Mouse (Mus musculus): ENCODE data around the gene Fam20a. TPM values are rescaled to one million over a fixed set of nuclear protein-coding genes. Genes with fewer than 3 reads are reported as not detected.

The Fam20a gene
- 1 to 10 TPM; 1.6 to 2.5 TPM for total RNA-seq (2021)
- long read RNA-seq, experiment 1, partial matches to known transcripts, result 0 of 1 reads
- long read RNA-seq, experiment 1, other reads (novel, unspliced or antisense), result 0 of 1 reads
- long read RNA-seq, experiment 2, result 0 reads

DNA sequence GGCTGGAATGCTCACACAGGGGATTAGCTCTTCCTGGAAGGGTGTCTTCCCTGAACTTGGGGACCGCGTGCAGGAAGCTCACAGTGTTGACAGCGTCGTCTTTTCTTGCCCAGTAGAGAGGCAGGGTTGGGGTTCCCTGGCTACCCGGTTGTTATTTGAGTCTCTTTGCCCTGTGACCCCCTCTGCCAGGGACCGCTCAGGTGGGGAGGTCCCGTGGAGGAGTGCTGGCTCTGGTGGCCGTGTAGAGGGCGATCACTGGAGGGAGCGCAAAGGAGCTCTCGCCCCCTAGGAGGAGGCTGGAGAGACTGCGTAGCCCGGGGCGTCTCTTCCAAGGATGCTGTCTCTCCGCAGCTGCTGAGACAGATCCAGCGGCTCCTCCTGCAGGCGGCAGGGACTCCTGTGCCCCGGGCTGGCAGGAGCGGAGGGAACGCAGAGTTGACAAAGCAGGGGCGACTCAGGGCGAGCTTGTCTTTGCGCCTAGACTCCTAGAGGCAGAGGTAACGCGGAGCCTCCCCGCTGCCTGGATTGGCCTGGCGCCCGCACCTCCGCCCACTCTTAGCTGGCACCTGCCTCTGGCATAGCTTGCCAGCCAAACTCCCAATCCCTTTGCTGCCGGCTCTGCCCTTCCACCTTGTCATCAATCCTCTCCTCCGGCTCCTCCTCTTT, at the start of gene Fam20a:
Fam20a (minus strand) TSS at position 499 of the 666 bp plus-strand sequence.
- intact Hi-C loops (cut with DNase I), result loop anchor here (5.0 kb wide), 1 partner anchor 50 kb away; no protein-coding TSS in a partner anchor
- peak; percentile 38 to 57 for DNase-seq

DNA sequence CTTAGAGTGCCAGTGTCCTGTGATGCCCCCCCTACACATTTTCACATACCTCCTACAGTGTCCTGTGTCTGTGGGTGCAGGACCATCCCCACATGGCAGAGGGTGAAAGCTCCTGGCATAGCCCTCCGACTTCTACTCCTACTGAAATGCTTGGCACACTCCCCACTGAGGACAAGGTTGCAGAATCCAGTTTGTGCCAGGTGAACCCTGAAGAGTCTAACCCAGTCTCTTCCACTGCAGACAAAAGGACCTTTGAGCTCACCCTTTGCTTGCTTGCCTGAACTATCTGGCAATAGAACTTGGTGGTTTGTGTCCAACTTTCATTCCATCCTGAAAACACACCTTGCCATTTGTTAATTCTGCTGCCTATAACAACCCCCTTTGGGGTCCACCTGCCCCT, 49.3 kb upstream of the Fam20a start:
- intact Hi-C loops (cut with DNase I), result no loop called here
- DNase-seq, result no peak

DNA sequence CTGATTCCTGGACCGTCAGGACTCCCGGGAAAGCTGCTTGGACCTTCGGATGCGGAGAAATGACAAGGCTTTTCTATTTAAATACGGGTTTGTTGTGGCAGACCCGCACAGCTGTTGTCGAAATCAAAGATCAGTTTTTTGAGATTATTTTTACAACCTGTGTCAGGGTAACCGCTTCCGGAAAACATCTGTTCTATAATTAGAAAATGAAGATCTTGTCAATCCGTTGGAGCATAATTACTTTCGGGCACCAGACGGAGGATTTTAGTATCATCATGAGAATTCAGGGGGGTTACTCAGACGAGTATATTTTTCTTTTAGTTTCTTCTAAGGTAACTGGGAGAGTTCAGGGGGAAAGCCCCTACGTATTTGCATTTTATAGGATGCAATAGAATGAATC, 48.1 kb upstream of the Fam20a start:
- no peak for DNase-seq
- intact Hi-C loops (cut with DNase I), result no loop called here

DNA sequence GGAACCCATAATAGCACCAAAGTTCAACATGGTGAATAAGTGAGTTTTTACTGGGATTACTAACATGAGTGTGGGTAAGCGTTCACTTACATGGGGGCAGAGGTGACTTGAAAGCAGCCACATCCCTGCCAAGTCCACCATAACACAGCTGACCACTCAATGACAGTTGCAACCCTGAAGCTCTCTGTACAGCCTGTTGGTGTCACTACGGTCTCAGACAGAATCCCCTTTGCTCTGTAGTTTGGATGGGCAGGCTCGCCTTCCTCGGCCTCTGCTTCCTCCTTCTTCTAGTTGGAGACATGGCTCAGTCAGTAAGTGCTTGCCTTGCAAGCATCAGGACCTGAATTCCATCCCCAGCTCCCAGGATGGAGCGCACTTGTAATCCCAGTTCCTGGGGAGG, 47.0 kb upstream of the Fam20a start:
- DNase-seq, result no peak
- intact Hi-C loops (cut with DNase I), result no loop called here

DNA sequence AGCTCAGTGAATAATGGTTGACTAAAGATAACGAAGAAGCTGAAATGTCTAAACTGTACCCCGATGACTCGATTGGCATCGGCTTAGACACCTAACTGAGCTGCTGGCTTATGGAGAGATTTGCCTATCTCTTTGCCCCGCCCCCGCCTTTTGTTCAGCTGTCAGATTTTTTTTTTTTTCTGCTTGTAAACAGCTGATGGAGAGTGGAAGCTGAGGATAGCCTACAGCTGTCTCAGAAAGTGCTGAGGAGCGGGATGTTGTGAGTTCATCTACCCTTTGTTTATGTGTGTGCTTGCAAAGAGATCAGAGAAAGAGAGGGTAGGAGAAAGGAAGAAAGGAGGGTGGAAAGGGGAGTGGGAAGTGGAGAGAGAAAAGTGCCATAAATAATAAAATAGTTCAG, 38.0 kb upstream of the Fam20a start:
- intact Hi-C loops (cut with DNase I), result no loop called here
- no peak for DNase-seq

DNA sequence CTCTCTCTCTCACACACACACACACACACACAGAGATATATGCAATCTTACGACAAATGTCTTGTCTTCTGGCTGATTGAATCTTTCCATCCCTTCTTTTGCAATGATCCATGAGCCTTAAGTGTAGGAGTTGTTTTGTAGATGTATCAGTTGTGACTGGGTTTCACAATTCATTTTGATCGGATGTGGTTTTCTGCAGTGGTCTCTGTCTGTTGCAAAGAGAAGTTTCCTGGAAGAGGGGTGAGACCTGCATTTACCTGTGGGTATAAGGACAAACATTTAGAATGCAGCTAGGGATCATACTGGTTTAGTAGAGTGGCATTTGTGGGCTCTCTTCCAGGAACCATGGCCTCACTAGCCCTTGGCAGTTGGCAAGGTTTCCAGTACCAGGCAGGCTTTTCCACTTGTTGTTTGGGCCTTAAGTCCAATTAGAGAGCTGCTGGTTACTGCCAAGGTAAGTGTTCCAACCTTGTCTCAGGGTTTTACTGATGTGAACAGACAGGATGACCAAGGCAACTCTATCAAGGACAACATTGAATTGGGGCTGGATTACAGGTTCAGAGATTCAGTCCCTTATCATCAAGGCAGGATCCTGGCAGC, 36.6 kb upstream of the Fam20a start:
- no peak for DNase-seq

DNA sequence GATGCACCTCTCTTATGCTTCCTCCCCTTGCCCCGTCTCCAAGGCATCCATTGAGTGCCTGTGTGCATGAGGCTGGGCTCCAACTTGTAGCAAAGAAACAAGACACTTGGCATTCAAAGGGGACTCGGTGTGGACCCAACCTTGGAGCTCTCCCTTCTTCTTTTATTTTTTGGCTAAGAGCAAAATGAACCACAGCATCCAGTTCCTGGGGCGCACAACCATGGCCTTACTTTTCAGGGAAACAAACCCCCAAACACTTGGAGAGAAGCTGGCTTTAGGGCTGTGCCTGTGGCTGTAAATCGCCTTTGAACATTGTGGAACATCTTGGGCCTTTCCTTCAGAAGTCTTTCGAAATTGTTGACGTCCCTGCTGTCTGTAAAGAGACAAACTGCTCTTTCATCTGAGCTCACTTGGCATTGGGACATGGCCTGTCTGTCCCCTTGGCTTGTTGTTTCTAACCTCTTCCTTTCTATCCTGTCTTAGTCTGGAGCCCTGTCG, 32.1 kb upstream of the Fam20a start:
- intact Hi-C loops (cut with DNase I), result no loop called here
- no peak for DNase-seq

More for the DNA sequence above, 36.6 kb upstream of the Fam20a start:
- intact Hi-C loops (cut with DNase I), result no loop called here

DNA sequence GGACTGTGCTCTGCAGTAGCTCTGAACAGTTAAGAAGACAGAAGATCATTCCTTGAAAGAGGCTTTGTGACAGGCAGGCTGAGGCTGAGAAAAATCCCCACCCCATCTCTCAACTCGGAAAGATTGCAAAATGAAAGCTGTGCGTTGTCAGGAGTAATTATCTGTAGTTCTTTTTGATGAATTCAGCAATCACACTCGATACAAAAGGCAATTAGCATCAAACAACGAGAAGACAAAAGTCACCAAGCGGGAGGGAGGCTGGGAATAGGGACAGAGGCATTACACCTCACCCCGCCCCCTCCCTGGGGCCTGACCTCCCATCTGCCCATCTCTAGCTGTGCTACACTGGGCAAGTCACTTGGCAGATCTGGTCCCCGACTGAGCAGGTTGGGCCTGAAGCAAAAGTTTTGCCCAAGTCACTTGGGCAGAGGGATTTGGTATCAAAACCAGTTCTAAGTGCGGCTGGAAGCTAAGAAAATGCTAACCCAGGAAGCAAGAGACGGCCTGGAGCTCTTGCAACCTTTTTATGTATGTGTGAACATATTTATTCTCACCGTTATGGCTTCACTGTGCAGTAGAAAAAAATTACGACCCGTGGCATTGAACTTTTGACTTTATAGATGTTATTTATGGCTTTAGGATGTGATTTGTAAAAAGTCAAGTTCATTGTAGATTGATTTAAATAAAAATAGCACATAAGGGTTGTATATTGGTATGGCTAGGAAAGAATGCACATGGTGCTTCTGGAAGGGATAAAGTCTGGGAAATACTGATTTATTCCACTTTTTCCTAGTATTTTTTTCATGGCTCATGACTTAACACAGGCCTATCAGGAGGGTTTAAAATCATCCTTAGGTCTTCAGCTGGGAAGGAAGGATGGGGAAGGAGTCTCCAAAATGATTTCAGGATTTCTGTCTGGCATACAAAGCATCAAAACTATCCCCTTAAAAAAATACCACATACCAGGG, 29.8 kb upstream of the Fam20a start:
- no peak for DNase-seq
- intact Hi-C loops (cut with DNase I), result no loop called here

DNA sequence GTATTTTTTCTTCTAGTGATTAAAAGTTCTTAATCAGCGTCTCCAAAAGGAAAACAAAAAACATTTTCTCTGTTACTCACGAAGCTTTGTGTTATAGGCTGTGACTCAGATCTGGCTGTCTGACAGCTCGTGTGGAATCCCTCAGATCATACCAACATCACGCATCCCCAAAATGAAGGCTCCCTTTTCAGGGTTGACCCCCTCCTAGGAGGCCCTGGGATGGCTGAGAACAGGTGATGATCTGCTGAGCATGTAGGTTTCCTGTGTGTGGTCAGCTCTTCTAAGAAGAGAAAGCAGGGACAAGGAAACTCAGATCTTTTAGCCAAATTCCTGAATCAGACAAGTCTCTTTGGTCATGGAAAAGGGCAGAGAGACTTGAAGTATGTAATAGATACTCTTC, 23.1 kb upstream of the Fam20a start:
- intact Hi-C loops (cut with DNase I), result no loop called here
- DNase-seq, result no peak

DNA sequence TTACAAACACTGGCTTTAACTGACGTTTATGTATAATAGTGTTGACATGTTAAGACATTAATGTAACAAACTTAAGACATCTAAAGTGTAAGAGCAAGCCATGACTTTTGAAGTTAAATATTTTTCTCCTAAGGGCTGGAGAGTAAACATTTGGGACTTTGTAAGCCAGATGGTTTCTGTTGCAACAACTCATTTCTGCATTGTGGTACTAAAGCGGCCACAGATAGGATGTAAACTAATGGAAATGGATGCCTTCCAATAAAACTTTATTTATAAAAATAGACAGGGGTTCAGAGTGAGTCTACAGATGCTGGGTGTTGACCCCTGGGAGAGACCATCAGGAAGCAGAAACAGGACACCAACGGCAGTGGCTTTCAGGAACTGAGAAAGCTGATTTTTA, 15.9 kb upstream of the Fam20a start:
- DNase-seq, result no peak
- intact Hi-C loops (cut with DNase I), result no loop called here

DNA sequence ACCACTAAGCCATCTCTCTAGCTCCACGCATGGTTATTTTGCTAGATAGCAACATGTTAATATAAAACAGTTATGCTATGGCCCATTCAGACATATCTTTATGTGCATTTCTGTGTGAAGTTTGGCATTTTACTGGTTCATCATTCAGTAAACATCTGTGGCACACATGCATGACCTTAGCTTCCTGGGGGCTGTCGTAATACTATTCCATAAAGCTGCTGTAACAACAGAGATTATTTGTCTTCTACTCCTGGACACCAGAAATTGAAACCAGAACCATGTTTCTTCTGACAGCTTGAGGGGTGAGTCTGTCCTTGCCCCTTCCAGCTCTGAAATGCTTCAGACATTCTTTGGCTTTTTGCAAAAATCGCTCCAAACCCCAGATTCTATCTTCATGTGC, 14.3 kb upstream of the Fam20a start:
- DNase-seq, result no peak
- intact Hi-C loops (cut with DNase I), result no loop called here

DNA sequence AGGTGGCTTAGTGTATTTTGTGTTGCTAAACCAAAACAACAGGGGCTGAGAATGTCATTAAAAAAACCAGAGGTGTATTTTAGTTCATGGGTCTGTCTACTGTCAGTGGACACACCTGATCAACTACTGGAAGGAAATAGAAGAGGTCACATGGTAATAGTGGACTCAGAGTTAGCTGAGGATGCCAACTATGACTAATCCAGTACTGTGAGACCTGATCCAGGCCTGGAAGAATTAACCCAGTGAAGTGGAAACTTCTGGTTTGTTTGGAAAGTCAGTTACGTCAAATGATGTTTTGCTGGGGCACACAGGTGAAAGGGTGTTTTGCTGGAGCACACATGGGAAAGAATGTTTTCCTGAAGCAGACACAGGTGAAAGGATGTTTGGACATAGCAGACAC, 12.3 kb upstream of the Fam20a start:
- no peak for DNase-seq
- intact Hi-C loops (cut with DNase I), result no loop called here

DNA sequence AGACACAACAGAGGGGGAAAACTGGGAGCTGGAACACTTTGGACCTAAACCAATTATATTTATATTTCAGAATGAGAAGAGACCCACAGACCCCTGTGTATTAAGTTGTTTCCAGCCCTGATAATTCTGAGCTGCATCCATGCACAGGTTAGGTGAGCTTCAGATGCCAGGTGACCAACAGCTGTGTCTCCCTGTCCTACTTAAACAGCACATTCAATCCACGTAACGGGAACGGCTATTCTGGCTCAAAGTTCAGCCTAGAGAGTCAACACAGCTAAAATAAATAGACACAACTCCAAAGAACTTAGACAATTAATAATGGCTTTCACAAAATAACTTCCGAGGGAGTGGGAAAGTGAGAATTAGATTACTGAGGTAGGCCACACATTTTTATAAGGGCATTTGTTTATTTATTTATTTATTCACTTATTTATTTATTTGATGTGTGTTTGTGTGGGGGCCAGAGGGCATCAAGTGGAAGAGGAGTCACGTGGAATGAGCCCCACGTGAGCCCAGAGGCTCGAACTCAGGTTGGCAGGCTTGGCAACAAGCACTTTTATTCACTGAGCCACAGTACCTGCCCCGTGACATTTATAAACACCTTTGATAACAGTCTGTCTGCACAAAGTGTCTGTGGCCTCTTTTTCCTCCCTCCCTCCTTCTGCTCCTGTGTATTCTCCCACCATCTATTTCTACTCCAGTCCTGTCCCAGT, 10.8 kb upstream of the Fam20a start:
- DNase-seq, result no peak
- intact Hi-C loops (cut with DNase I), result no loop called here

DNA sequence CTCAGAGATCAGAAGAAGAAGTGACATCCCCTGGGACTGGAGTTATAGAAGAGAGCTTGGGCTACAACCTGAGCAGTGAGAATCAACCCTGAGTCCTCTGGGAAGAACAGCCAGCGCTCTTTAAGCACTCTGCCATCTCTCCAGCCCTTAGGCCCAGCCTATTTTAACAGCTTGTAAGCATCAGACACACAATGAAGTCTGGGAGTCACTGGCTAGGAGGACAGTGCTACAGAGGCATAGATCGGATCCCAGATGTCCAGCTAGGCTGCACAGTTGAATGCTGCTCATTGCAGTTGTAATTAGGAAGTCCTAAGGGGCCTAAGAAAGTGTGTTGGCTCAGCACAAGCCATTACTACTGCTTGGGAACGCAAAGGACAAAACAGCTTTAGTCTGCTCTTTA, 6.3 kb upstream of the Fam20a start:
- intact Hi-C loops (cut with DNase I), result no loop called here
- no peak for DNase-seq

DNA sequence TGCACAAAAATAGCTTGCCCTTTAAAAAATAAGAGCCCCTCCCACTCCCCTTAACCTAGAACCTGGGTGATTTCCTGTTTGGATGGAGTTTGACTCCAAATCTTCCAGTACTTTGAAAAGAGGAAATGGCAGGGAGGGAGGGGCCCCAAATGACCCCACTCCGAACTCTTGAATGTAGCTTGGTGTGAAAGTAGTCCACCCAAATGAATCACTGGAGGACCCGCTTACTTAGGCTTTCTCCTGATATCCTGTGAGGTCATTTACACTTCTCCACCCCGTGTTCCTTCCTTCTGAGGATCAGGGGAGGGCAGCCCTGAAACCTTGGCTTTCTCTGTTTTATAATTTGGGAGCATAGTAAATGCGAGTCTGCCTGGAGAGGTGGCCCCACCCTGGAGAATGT, 632 bp upstream of the Fam20a start:
- DNase-seq, result peak in 1 of 2 experiments; percentile 23
- intact Hi-C loops (cut with DNase I), result loop anchor here (5.0 kb wide), 1 partner anchor 50 kb away; no protein-coding TSS in a partner anchor

DNA sequence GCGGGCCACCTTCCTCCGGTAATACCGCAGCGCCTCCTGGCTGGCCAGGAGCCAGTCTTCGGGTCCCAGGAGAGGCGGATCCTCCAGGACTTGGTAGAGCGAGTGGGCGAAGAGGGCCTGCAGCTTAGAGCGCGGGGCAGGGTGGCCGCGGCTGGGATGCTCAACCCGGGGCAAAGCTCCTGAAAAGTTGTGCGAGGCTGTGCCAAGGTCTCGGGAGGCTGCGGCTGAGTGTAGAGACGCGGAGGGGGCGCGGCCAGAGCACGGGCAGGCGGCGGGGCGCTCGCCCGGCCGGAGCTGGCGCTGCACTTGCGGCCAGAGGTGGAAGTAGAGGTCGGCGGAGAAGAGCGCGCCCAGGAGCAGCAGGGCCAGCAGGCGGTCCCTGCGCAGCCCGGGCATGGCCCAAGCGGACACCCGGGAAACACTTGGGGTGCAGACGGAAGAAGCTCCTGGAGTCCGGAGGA, 729 bp downstream of the Fam20a start:
- peak; percentile 24 to 51 for DNase-seq
- intact Hi-C loops (cut with DNase I), result loop anchor here (5.0 kb wide), 1 partner anchor 49 kb away; no protein-coding TSS in a partner anchor

DNA sequence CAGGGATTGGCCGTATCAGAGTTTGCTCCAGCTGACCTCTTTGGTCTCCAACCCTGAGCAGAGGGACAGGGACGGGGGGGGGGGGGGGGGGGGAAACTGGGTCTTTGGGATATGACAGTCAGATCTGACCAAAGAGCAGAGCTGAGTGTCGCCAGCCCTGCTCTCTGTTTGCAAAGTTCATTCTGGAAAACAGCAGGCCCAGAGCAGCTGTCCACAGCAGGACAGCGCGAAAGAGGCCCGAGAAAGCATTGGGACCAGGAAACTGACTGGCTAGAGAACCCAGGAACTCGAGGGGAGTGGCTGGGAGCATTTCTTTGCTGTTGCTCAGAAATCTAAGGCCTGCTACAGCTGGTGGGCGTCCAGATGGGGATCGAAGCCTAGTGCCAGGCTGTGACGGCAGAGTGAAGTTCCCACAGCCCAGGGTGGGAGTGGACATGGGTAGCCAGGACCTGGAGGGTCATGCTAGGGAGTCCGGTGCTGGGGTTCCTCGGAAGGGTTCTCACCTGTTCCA, 1.2 kb downstream of the Fam20a start:
- DNase-seq, result peak in 1 of 2 experiments; percentile 49
- intact Hi-C loops (cut with DNase I), result loop anchor here (5.0 kb wide), 1 partner anchor 49 kb away; no protein-coding TSS in a partner anchor

DNA sequence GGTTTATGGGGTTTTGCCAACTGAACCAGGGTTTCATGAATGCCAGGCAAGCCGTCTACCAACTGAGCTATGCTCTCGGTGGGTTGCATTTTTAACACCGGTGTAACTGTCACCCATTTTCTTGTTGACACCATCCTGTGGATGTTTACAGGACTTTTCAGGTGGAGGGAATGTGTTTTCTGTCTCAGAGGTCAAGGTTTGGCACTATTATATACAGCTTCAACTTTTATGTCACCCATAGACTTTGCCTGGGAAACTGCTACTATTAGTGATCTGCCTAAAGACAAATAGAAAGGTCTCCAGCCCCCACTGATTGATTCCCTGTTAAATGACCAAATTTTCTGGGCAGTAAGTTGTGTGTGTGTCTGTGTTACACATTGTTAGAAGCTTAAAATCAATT, 2.7 kb downstream of the Fam20a start:
- no peak for DNase-seq
- intact Hi-C loops (cut with DNase I), result no loop called here

DNA sequence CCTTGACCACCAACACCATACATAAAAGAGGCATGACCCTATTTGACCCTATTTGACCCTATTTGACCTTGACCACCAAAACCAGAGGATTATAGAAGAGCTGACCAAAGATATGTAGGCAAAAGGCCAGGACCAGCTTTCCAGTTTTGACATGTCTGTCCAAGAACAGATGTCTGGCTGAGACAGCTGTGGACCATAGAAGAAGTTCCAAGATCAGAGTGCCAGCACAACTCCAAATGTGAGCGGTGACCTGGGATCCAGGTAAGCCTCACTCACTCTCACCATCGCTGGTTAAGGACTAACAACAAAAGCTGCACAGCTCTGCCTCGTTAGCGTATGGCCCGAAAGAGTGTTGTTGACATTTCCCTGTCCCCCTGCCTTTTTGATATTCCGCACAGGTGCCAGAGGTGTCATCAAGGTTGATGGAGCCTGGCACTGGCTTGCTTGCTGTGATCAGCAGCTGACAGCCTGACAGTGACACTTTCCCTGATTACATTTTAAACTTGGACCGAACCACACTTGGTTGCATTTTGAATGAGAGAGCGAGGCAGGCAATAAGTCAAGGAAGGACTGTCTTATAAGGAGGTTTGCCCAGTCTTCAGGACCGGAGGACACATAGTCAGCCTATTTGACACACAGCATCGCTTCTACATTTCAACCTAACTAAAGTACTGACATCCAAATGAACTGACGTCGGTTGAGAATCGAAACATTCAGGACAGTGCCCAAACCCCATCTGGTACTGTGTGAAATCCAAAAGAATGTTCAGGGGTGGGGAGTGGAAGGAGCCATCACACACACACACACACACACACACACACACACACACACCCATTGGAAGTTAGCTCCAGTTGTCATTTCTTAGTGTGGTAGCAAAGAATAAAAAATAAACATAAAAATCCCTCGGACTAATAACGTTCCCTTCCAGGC, 3.8 kb downstream of the Fam20a start:
- intact Hi-C loops (cut with DNase I), result no loop called here

More for the DNA sequence above, 3.8 kb downstream of the Fam20a start:
- no peak for DNase-seq
